Mouse (Mus musculus): ENCODE measurements around the gene Zfp217.
"Not testable (repeated sequence)": the region's sequence is repeated elsewhere in the genome, so short reads cannot be mapped to it uniquely, and the experiment has no call there.

Gene Zfp217

DNA sequence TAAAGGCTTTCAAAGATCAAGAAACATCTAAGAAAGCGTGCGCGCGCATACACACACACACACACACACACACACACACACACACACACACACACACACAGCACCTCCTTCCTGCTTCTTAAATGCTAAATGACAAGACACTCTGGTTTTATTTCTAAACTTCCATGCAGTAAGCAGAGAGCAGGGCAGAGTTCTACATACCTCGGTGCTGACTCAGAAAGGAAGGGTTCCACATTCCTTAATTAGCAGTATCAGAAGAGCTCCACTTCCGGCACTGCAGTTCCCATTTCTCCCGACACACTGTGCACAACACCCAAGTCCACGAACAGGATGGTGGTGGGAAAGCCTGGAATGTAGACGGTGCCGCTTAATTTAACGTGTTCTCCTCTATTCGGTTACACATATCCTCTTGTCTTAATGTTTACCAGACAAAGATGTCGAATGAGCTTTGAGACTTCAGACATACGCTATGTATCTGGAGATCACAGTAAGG is at the start of gene Zfp217:
Gene Zfp217 (minus strand): TSS at position 443 of the 493 bp plus-strand sequence.
- peak in 1 of 2 experiments; percentile 34 for DNase-seq (ENCODE audit: low spot score in 2 of 2)

DNA sequence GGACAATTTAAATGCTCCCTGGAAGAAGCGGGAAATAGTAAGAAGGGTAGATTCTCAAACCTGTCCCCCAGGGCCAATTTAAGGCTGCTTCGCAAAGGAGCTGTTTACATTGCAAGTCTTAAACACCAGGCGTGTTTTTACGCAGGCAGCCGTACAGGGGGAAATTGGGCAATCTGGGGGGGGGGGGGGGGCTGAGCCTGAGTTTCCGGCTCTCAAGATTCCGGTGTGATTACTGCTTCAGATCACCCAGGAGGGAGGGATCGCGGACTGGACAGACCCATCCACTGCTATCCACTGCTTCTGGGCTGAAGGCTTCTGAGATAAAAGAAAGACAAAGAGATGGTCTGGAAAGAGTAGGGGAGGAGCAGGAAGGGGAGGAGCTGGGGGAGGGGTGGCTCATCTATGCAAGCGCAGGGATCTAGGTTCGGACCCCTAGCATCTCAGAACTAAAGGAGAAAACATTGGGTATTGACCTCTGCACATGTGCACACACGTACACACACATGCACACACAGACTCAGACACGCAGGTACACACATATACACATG is 47.7 kb upstream of the Zfp217 start:
- no peak for DNase-seq (ENCODE audit: low spot score in 2 of 2)

DNA sequence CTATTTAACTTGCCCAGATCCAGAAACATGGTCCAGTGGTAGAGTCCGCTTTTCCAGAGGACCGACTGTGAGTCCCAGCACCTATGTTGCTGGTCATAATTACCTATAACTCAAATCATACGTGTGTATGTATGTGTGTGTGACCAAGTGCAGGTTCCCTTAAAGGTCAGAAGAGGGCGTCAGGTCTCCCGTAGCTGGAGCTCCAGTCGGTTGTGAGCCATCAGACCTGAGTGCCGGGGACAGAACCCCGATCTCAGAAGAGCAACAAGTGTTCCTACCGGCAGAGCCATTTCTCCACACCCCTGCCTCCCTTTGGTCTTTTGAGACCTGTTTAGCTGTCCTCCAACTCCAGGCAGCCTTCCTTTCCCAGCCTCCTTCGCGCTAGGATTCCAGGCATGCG is 46.9 kb upstream of the Zfp217 start:
- DNase-seq (ENCODE audit: low spot score in 2 of 2): no peak

DNA sequence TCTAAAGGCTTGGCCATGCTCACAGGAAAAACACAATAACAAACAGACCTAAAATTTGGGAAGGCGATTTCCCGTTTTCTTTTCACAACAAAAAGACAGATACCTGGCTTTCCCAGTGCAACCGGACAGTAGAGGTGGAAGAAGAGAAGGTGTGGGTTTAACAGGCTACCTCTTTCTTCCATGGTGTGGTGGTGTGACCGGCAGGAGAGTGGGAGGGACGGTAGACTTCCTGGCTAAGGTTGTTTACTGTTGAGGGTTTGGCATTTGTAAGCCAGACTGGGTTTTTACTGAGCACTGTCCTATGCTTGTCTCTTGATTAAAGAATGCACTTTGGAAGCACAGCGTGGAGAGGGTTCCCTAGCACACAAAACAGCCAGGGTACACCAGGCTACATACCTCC is 45.9 kb upstream of the Zfp217 start:
- DNase-seq (ENCODE audit: low spot score in 2 of 2): no peak

DNA sequence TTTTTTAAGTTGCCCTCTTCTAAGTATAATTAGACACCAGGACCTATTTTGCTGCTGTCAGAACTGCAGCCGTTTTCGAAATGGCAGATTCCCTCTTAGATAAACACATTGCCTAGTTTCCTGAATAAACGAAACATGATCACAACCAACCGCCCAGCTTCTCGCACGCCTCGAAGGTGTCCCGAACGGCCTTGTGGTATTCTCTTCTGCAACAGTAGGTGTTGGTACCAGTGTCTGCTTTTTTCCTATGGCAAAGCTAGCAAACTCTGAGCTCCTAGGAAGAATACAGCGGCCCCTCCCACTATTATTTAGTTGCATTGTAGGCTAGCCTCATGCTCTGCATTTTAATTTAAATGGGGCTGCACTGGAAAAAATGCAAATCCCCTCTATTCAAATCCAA is 45.3 kb upstream of the Zfp217 start:
- no peak for DNase-seq (ENCODE audit: low spot score in 2 of 2)

DNA sequence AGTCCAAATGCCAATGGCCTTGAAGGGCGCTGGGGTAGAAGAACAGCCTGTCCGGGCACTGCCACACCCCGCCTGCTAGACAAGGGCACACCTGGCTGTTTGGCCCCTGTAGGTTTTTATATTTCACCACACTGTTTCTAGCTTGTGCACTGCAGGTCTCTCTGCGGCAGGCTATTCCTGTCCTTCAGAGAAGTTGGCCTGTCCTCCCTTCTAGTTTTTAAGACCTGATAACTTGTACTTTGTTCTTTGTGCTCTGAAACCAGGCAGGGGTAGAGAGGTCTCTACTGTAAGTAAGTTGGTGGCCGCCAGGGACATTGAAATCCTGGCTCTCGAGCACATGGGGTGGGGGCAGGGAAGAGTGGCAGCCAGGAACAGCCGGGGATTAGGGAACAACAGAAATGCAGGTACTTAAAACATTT is 44.8 kb upstream of the Zfp217 start:
- DNase-seq (ENCODE audit: low spot score in 2 of 2): no peak

DNA sequence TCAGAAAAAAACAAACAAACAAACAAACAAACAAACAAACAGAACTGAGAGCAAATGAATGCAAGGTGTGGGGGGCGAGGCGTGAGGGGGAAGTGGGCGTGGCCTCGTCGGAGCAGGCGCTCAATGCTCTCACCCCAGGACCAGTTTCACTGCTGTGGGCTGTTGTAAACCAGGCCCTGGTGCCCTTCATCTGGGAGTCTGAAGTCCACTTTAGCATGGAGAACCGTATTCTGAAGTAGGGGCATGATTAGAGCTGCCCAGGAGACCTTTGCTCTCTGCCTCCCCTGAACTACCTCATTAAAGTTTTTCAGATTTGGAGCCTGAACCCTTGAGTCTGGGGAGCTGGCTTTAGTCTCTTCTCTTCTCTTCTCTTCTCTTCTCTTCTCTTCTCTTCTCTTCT is 40.8 kb upstream of the Zfp217 start:
- DNase-seq (ENCODE audit: low spot score in 2 of 2): no peak

DNA sequence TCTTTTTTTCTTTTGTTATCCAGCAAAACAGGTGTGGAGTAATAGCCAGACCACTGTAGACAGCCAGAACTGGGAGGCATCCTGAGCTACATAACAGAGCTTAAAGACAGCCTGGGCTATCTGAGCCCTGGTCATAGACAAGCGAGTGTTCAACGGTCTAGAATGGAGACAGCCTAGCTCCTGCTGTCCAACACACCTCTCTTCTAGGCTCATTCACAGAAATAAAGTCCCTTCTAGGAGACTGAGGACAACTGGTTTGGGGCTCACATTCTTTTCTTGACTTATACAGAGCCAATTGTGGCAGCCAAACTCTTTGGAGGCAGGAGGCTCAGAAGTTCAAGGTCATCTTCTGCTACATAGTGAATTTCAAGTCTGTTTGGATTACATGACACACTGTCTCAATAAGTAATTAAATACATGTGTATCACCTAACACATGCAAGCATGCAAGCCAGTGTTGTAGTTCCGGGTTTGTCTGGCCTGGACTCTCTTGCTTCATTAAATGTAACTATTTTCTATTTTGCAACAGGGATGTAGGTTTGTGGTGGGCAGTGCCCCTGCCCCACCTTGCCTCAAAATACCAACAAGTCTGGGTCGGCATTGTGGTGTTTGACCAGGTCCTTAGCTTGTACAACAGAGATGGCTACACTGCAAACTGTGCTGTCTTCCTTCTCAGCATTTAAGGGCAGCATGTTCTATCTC is 37.4 kb upstream of the Zfp217 start:
- DNase-seq (ENCODE audit: low spot score in 2 of 2): no peak

DNA sequence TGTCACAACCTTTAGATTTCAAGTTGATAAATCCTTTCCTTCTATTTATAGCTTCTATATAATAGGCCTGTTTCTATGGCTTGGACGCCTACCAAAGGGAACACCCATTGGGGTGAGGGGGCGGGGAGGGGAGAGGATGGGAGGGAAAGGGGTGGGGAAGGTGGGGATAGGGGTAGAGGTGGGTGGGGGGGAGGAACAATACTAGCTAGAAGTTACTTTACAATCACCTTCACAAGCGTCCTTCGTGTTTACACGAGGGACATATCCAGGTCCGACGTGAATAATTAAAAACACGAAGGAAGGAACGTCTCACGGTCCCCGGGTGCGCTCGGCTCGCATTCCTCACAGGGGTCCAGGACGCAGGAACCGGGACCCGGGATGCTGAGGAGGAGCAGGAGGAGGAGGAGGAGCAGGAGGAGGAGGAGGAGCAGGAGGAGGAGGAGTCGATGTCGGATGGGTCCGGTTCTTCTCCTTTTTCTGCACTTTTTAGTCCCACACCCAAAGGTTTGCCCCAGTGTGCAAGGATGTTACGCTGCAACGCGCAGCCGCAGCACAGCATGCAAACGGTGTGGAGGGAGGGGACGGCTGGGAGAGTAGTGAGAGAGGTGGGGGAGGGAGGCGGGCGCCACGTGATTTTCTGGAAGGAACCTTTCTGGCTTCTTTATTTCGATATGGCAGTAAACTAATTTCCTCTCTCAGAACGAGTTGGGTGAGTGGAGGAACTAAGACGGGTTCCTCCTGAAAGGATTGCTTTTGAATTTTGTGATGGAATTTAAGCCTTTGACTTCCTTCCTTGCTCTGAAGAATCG is 36.5 kb upstream of the Zfp217 start:
- DNase-seq (ENCODE audit: low spot score in 2 of 2): peak; percentile 55 to 74

DNA sequence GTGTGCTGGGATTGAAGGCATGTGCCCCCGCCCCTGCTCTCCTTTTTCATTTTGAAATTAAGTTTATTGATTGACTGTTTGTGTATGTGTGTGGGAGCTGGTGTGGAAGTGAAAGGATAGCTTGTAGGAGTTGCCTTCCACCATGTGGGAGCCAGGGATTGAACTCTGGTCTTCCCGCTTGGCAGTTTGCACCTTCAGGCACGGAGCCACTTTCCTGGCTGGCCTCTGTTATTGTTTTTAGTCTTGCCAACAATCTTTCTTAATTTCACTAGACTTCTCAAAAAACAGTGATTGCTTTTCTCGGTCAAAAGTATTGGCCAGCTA is 35.9 kb upstream of the Zfp217 start:
- DNase-seq (ENCODE audit: low spot score in 2 of 2): peak in 1 of 2 experiments; percentile 40

DNA sequence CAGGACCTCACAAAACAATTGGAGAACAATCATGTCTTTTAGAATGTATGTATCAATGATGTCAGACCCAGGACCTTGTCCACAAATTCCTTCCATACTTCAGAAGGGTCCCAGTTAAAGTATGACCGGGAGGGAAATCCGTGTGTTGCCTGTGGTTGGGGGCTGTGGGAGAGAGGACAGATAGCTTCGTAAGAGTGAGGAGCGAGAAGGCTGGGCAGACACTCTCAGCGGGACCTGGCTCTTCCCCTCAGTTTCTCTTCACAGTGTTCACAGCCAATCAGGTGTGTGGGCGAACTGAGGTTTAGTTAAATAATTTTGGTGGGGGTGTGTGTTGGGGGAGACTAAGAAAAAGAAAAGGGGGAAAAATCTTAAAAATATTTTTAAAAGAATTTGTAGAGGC is 34.0 kb upstream of the Zfp217 start:
- DNase-seq (ENCODE audit: low spot score in 2 of 2): no peak

DNA sequence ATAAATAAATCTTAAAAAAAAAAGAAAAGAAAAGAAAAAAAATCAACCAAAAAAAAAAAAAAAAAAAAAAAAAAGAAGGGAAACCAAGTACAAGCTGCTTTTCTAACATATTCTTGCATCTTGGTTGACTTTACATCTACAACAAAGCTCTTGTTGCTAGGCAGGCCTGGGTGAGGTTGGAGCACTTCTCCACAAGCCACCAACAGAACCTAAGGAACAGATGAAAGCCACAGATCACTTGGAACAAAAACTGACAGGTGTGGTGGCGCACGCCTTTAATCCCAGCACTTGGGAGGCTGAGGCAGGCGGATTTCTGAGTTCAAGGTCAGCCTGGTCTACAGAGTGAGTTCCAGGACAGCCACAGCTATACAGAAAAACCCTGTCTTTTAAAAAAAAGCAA is 32.9 kb upstream of the Zfp217 start:
- DNase-seq (ENCODE audit: low spot score in 2 of 2): not testable (repeated sequence)

DNA sequence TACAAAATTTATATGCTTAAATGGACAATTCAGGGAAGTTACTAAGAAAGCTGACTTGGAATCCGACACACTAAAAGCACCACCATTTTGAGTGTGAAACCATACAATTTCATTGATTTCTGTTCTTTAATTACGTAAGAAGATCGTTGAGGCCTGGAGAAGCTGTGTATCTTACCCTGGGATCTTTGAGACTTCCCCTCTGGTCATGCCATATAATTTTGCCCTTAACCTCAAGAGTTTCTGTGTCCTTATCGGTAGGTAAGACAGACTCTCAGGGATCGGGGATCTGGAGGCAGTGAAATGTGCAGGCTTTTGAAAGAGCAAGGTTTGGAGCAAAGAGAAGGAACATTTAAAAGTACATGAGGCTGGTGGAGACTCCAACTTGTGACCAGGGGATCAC is 31.4 kb upstream of the Zfp217 start:
- no peak for DNase-seq (ENCODE audit: low spot score in 2 of 2)

DNA sequence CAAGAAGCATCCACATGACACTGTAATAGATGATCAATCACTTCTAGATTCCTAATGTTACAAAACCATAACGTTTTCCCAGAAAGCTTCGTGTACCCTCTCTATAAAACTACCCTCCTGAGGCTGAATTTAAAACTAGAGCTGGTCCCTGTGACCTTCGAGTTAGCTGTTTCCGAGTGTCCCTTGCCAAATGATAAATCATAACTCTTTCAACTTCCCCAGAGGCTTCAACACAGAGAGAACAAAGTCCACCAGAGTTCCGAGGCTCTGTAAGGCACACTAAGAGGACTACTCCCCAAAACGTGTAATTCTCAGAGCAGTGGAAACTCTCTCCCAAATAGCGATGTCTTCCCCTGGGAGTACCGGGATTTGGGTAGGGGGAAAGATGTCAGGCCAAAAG is 29.4 kb upstream of the Zfp217 start:
- DNase-seq (ENCODE audit: low spot score in 2 of 2): no peak

DNA sequence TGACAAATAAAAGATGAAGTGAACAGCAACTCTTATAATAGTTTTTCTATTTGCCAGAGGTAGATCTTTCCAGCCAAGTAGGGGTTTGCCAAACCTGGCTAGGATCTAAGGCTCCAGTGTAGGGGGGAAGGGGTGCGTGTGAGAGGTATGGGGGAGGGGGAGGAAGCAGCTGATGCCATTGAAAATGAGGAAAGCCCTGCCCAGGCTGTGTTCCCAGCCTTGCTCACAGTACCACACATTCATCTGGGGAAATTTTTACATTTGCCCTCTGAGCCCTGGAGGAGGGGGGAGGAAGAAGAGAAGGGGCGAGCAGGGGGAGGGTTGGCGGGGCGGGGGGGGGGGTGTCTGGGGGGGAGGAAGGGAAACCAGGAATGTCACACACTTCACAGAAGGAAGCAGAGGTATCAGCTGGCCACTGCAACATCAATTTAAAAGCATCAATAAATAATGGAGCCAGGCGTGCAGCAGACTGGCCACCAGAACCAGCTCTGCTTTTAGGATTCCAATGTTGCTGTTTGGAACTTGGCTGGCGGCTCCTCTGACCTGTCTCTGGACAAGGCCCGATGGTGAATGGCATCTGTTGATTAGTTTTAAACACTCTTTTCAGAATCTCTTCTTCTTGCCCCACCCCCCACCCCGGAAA is 28.5 kb upstream of the Zfp217 start:
- no peak for DNase-seq (ENCODE audit: low spot score in 2 of 2)

DNA sequence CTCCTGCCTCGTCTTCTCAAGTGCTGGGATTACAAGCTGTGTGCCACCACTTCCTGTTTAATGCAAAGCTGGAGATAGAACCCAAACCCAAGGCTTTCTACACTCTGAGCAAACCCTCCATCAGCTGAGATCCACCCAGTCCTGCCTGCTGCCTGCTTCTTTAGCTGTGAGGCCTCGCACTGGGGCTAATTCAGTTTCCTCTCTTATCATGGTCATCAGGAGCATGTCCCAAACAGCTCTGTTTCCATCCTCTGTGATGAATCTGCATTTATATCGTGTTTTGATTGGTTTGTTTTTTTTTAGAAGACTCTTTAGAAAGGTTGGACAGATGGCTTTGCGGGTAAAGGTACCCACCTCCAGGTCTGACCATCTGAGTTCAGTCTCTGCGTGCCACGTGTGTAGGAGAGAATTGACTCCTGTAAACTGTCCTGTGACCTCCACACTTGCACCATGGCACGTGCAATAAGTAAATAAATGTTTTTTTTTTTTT is 27.8 kb upstream of the Zfp217 start:
- DNase-seq (ENCODE audit: low spot score in 2 of 2): no peak

DNA sequence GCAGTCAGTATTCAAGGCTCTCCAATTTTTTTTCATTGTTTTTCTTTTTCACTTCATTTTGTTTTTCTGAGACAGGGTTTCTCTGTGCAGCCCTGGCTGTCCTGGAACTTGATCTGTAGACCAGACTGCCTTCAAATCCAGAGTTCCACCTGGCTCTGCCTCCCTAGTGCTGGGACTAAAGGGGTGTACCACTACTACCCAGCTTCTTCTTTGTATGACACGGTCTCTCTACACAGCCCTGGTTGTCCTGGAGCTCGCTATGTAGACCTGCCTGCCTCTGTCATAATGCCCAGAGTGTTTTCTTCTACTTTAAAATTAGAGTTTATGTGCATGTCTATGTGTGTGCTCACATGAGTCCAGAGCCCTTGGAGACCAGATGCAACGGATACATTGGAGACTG is 27.3 kb upstream of the Zfp217 start:
- no peak for DNase-seq (ENCODE audit: low spot score in 2 of 2)

DNA sequence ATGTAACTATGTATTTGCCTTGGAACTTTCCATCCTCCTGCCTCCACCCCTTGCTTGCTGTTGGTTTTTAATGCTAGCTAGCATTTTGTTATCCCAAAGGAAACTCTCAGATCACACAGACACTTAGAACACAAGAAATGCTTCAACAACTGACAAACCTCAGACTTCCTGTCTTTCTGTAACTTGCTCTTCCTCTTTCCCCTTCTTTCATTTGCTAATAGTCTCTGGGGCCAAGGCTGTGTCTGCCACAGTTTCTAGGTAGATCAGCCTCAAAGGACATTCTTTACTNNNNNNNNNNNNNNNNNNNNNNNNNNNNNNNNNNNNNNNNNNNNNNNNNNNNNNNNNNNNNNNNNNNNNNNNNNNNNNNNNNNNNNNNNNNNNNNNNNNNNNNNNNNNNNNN is 21.2 kb upstream of the Zfp217 start:
- no peak for DNase-seq (ENCODE audit: low spot score in 2 of 2)

DNA sequence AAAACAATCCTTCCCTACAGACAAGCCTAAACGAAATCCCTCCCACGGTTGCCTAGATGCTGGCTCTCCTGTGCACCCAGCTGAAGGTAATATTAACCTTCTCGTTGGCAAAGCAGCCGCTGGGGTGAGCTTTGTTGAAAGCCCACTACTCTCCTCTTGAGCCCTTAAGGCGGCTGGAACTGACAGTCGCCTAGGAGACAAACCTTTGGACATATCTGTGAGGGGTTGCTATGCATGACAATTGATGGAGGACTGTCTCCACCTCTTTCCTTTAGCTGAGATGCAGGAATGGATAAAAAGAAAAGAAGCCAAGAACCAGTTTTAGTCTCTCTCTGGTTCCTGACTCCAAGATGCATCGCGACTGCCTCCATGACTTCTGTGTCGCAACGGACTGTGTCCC is 17.7 kb upstream of the Zfp217 start:
- no peak for DNase-seq (ENCODE audit: low spot score in 2 of 2)

DNA sequence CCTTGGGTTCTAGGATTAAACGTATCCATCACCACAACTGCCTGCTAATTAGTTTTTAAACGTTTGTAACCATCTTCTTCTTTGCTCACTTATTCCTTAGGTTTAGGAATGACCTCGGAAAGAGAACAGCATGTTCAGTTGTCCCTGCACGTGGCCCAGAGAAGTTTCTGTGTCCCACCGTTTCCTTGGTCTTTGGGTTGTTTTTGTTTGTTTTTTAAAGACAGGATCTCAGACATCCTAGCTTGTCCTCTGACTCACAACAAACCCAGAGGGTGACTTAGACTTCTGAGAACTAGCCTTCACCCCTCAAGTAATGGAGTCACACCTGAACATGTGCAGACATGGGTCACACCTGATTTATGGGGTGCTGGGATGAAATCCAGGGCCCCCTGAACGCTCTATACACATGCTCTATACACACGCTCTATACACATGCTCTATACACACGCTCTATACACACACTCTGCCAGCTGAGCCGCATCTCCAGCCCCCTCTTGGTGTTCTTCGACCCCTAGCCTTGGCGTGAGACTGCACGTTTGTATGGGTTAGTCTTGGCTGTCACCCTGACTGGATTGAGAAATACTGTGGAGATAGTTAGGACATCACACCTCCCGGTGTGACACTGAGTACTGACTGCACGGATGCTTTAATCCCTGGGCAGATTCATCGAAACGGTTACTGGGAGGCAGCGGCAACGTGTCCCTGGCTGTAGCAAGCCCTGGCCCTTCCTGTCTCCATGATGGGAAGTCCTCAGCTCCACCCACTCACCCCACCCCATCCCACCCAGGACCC is 16.0 kb upstream of the Zfp217 start:
- DNase-seq (ENCODE audit: low spot score in 2 of 2): no peak

DNA sequence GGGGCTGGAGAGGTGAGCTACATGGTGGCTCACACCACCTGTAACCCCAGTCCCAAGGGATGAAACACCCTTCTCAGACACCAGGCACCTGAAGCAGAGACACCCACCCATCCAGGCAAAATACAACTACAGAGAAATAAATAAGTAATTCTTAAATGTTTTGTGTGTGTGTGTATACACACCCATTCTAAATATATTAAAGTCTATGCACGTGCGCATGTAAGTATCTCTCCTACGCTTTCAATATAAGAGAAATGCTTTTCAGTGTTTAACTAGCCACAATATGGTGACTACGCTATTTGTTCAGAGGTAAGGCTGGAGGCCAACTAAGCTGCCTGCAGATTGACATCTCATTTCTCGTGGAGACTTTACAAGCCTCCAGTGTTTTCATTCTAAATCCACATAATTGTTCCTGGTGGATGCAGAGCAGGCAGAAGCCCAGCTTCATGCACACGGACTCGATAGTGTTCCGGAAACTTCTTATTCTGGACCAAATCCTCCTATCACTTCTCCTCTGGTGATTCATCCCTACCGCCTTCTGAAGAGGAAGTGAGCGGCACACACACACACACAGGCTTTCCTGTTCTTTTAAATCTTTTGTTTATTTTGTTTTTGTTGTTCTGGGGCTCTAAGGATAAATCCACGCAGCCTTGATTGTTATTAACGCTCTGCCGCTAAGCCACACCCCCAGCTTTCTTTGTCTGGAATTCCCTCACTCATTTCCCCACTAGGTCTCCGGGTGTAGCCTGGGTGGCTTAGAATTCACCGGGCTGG is 12.1 kb upstream of the Zfp217 start:
- DNase-seq (ENCODE audit: low spot score in 2 of 2): no peak
